Mouse (Mus musculus) hindbrain, postnatal 0 days (tissue): ENCODE measurements around the gene Omt2a. TPM values are rescaled to one million over a fixed set of nuclear protein-coding genes. Genes with fewer than 3 reads are reported as not detected.

Experiments used
- ATAC-seq: fragments of 200-750 bp; cut with Nextera tagmentation; 2 replicates; pipeline ENCODE4 v1.8.0; 2017; ENCODE audit warnings: mild to moderate bottlenecking, moderate TSS enrichment, moderate library complexity
- DNase-seq: peaks from one replicate; pipeline ENCODE4 v3.0.0-alpha.2; 2015; ENCODE audit warnings: low spot score
- H3K27ac ChIP-seq: fragments of 300-500 bp; sonication (generic); 2 replicates; pipeline ENCODE4 v1.5.1; 2014; ENCODE audit warnings: mild to moderate bottlenecking
- H3K27me3 ChIP-seq: fragments of 300-500 bp; sonication (generic); 2 replicates; pipeline ENCODE4 v1.6.1; 2014; ENCODE audit warnings: low read length, mixed read lengths; ENCODE audit not compliant: insufficient read depth
- H3K36me3 ChIP-seq: fragments of 300-500 bp; sonication (generic); 2 replicates; pipeline ENCODE4 v1.6.1; 2014; ENCODE audit warnings: low read length, mixed read lengths; ENCODE audit not compliant: insufficient read depth
- H3K4me1 ChIP-seq: fragments of 300-500 bp; sonication (generic); 2 replicates; pipeline ENCODE4 v1.6.1; 2014; ENCODE audit warnings: antibody characterized with exemption, low read length, mixed read lengths; ENCODE audit not compliant: insufficient read depth
- H3K4me2 ChIP-seq: fragments of 300-500 bp; sonication (generic); 2 replicates; pipeline ENCODE4 v1.6.1; 2014; ENCODE audit warnings: low read depth, mild to moderate bottlenecking, low read length, moderate library complexity, mixed read lengths
- H3K4me3 ChIP-seq: fragments of 300-500 bp; sonication (generic); 2 replicates; pipeline ENCODE4 v1.5.1; 2014; ENCODE audit warnings: low read length
- H3K9ac ChIP-seq: fragments of 300-500 bp; sonication (generic); replicated peaks from 2 replicates; pipeline ENCODE4 v1.6.1; 2014; ENCODE audit warnings: mild to moderate bottlenecking, low read length, moderate library complexity, mixed read lengths
- H3K9me3 ChIP-seq: fragments of 300-500 bp; sonication (generic); 2 replicates; pipeline ENCODE4 v1.6.1; 2016; ENCODE audit warnings: low read length, mixed read lengths
- CTCF ChIP-seq: IDR thresholded peaks from 2 replicates; pipeline ENCODE4 v1.5.1; 2016; ENCODE audit warnings: antibody characterized with exemption, control low read depth, low read depth
- WGBS: fragments of 180-500 bp; shearing (Covaris S2); extraction: QIAGEN DNeasy Blood & Tissue Kit; methylation state at CpG from one replicate; pipeline ENCODE4 v1.1.7; 2014; 5-methylcytosine and 5-hydroxymethylcytosine counted together
- polyA plus RNA-seq: library from polyadenylated mRNA; unstranded; fragments of >200 nt; fragmentation: Nextera tagmentation; extraction: Ambion mirVana; gene quantifications from 2 replicates; pipeline ENCODE4 v1.2.1, GENCODE M21; 2015
- total RNA-seq: library from RNA; depleted of rRNA; stranded (reverse); fragments of >200 nt; gene quantifications from 2 replicates; pipeline ENCODE4 v1.2.3, GENCODE M21; 2014; rRNA removed

The Omt2a gene
- not detected in 2 replicates for total RNA-seq
- not detected in 2 replicates for polyA plus RNA-seq

- H3K27ac ChIP-seq = no peak within 1 kb of the TSS
- no peak for ATAC-seq
- no peaks in the 10 kb centered on the region for H3K9me3 ChIP-seq
- H3K9ac ChIP-seq = no peak within 1 kb of the TSS
- H3K4me3 ChIP-seq = no peak within 1 kb of the TSS
- H3K4me1 ChIP-seq = no peaks in the 10 kb centered on the region
- no peak for DNase-seq
- WGBS = 80% methylated on average over 2 of the region's 2 CpGs
- H3K27me3 ChIP-seq = no peaks in the 10 kb centered on the region
- no peak within 1 kb of the TSS for H3K4me2 ChIP-seq
- H3K36me3 ChIP-seq = no peaks in the 10 kb centered on the region
- no peak for TF ChIP-seq CTCF
Measured at GRCm38 (mm10) chr9:78314696-78315095, at the start of gene Omt2a. Gene Omt2a (minus strand): TSS chr9:78314796.

- H3K4me1 ChIP-seq = no peaks in the 10 kb centered on the region
- DNase-seq (no peak), ATAC-seq (no peak)
- no peak overlapping the region for H3K4me3 ChIP-seq
- TF ChIP-seq CTCF = no peak
- no peaks in the 10 kb centered on the region for H3K9me3 ChIP-seq
- no peaks in the 10 kb centered on the region for H3K27me3 ChIP-seq
- 72% methylated on average over 6 of the region's 6 CpGs for WGBS
- H3K36me3 ChIP-seq = no peaks in the 10 kb centered on the region
- H3K27ac ChIP-seq = no peak overlapping the region
- H3K4me2 ChIP-seq = no peak overlapping the region
- no peak overlapping the region for H3K9ac ChIP-seq
Measured at GRCm38 (mm10) chr9:78363374-78363773, 48.8 kb upstream of the Omt2a start.

- Histone ChIP-seq H3K4me1 (no peaks in the 10 kb centered on the region), H3K9ac (no peak overlapping the region), H3K4me3 (no peak overlapping the region), H3K27ac (no peak overlapping the region), H3K9me3 (no peaks in the 10 kb centered on the region), H3K36me3 (no peaks in the 10 kb centered on the region), H3K27me3 (no peaks in the 10 kb centered on the region), H3K4me2 (no peak overlapping the region)
- no peak for TF ChIP-seq CTCF
- DNase-seq (no peak), ATAC-seq (no peak)
- 44% methylated on average over 2 of the region's 2 CpGs for WGBS
Measured at GRCm38 (mm10) chr9:78360484-78360872, 45.9 kb upstream of the Omt2a start.

GRCm38 (mm10) chr9:78359750-78360483, 45.3 kb upstream of the Omt2a start:
- 87% methylated on average over 6 of the region's 6 CpGs for WGBS
- no peaks in the 10 kb centered on the region for H3K9me3 ChIP-seq
- no peak overlapping the region for H3K4me2 ChIP-seq
- no peaks in the 10 kb centered on the region for H3K4me1 ChIP-seq
- TF ChIP-seq CTCF = no peak
- H3K27ac ChIP-seq = no peak overlapping the region
- H3K27me3 ChIP-seq = no peaks in the 10 kb centered on the region
- no peak for ATAC-seq
- H3K36me3 ChIP-seq = no peaks in the 10 kb centered on the region
- no peak overlapping the region for H3K9ac ChIP-seq
- no peak overlapping the region for H3K4me3 ChIP-seq
- DNase-seq = no peak

GRCm38 (mm10) chr9:78358053-78358452, 43.5 kb upstream of the Omt2a start:
- ATAC-seq (peak; percentile 61; the same call in 1 of the 2 replicates), DNase-seq (peak; percentile 71)
- no peak overlapping the region for H3K4me3 ChIP-seq
- H3K27ac ChIP-seq = no peak overlapping the region
- no peaks in the 10 kb centered on the region for H3K27me3 ChIP-seq
- TF ChIP-seq CTCF = peak; percentile 69
- no peak overlapping the region for H3K9ac ChIP-seq
- H3K9me3 ChIP-seq = no peaks in the 10 kb centered on the region
- no peaks in the 10 kb centered on the region for H3K4me1 ChIP-seq
- H3K36me3 ChIP-seq = no peaks in the 10 kb centered on the region
- H3K4me2 ChIP-seq = no peak overlapping the region
- 20% methylated on average over 9 of the region's 9 CpGs for WGBS

GRCm38 (mm10) chr9:78355611-78356010, 41.0 kb upstream of the Omt2a start, which contains the start of gene Gsta2:
Gene Gsta2 (minus strand): TSS chr9:78355788.
- DNase-seq (no peak), ATAC-seq (no peak)
- no peaks in the 10 kb centered on the region for H3K4me1 ChIP-seq
- no peak within 1 kb of the TSS for H3K27ac ChIP-seq
- no peaks in the 10 kb centered on the region for H3K9me3 ChIP-seq
- no peak within 1 kb of the TSS for H3K4me3 ChIP-seq
- H3K9ac ChIP-seq = no peak within 1 kb of the TSS
- 92% methylated on average over 8 of the region's 8 CpGs for WGBS
- H3K36me3 ChIP-seq = no peaks in the 10 kb centered on the region
- no peak for TF ChIP-seq CTCF
- no peak within 1 kb of the TSS for H3K4me2 ChIP-seq
- no peaks in the 10 kb centered on the region for H3K27me3 ChIP-seq
